Mouse (Mus musculus) heart, embryonic 16.5 days (tissue): ENCODE measurements at regions not wholly inside any gene's neighbourhood (a gene's known extent, or its start where the extent isn't known, plus 50 kb on each side); places are given as distances from the start of the nearest gene placed in this dataset.
"Not testable (repeated sequence)": the region's sequence is repeated elsewhere in the genome, so short reads cannot be mapped to it uniquely, and the experiment has no call there.

ENCODE experiments used
- ATAC-seq: fragments of 200-750 bp; cut with Nextera tagmentation; replicated peaks from 2 replicates; pipeline ENCODE4 v1.8.0; 2017; ENCODE audit warnings: moderate number of reproducible peaks; ENCODE audit not compliant: insufficient read depth, low FRiP score; ENCODE audit errors: extremely low read depth
- H3K27ac ChIP-seq: fragments of 300-500 bp; sonication (generic); 2 replicates; pipeline ENCODE4 v1.5.1; 2014; ENCODE audit warnings: mild to moderate bottlenecking, low read length, control low read depth, moderate library complexity
- H3K27me3 ChIP-seq: fragments of 300-500 bp; sonication (generic); 2 replicates; pipeline ENCODE4 v1.6.1; 2014; ENCODE audit warnings: low read length, mixed read lengths; ENCODE audit not compliant: control insufficient read depth, insufficient read depth
- H3K36me3 ChIP-seq: fragments of 300-500 bp; sonication (generic); 2 replicates; pipeline ENCODE4 v1.6.1; 2014; ENCODE audit not compliant: control insufficient read depth, insufficient read depth
- H3K4me1 ChIP-seq: fragments of 300-500 bp; sonication (generic); 2 replicates; pipeline ENCODE4 v1.6.1; 2014; ENCODE audit warnings: low read length, mixed read lengths; ENCODE audit not compliant: control insufficient read depth, insufficient read depth
- H3K4me2 ChIP-seq: fragments of 300-500 bp; sonication (generic); 2 replicates; pipeline ENCODE4 v1.6.1; 2014; ENCODE audit warnings: low read depth, mild to moderate bottlenecking, control low read depth, low read length
- H3K4me3 ChIP-seq: fragments of 300-500 bp; sonication (generic); 2 replicates; pipeline ENCODE4 v1.5.1; 2014; ENCODE audit warnings: mild to moderate bottlenecking, control low read depth, low read length
- H3K9ac ChIP-seq: fragments of 300-500 bp; sonication (generic); 2 replicates; pipeline ENCODE4 v1.6.1; 2014; ENCODE audit warnings: low read length, control low read depth
- H3K9me3 ChIP-seq: fragments of 300-500 bp; sonication (generic); replicated peaks from 2 replicates; pipeline ENCODE4 v1.6.1; 2016; ENCODE audit warnings: low read length; ENCODE audit not compliant: control insufficient read depth
- WGBS: fragments of 180-500 bp; shearing (Covaris S2); extraction: QIAGEN DNeasy Blood & Tissue Kit; methylation state at CpG from one replicate; pipeline ENCODE4 v1.1.7; 2014; 5-methylcytosine and 5-hydroxymethylcytosine counted together

DNA sequence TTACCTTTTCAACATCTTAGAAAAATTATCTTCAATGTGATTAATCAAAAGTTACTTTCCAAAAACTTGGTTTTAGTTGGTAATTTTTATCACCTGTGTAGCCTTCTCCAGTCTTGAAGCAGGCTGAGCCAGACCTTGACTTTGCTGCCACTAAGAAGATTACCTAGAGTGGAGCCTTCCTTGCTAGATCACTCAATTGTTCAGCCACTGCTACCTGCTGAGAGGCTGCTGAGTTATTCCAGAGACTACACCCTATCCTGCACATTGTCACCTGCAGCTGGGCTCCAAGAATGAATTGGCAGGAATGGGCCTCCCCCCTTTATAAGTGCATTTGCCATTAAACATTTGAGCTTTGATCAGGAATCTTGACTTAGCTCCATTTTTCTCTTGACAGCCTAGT lies 360.4 kb downstream of the Trib2 start:
- not testable (repeated sequence) for H3K4me3 ChIP-seq, H3K4me1 ChIP-seq, ATAC-seq, H3K27me3 ChIP-seq, H3K9me3 ChIP-seq, H3K27ac ChIP-seq, H3K4me2 ChIP-seq, H3K9ac ChIP-seq, H3K36me3 ChIP-seq

DNA sequence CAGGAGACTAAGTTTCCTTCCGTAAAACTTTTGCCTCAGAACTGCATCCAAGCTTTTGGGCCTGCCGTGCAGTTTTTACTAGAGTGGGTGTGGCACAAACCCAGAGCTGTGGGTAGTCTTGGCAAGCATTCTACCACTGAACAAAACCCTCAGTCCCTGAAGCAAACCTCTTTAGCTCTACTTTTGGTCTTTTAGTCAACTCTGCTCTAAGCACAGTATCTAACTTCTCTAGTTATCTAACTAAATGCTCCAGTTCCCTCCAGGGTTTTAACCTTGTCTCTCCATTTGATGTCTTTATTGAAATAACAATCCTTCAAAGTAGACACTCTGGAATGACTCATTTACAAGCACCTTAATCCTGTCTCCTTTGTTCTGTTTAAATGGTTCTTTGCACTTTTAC lies 361.0 kb downstream of the Trib2 start:
- Histone ChIP-seq H3K27ac (no peak overlapping the region), H3K4me3 (no peak overlapping the region), H3K27me3 (no peaks in the 10 kb centered on the region), H3K4me1 (no peaks in the 10 kb centered on the region), H3K9ac (no peak overlapping the region), H3K9me3 (no peaks in the 10 kb centered on the region), H3K4me2 (no peak overlapping the region), H3K36me3 (no peaks in the 10 kb centered on the region)
- ATAC-seq, result no peak
- WGBS, result 84% methylated on average over 2 of the region's 2 CpGs

DNA sequence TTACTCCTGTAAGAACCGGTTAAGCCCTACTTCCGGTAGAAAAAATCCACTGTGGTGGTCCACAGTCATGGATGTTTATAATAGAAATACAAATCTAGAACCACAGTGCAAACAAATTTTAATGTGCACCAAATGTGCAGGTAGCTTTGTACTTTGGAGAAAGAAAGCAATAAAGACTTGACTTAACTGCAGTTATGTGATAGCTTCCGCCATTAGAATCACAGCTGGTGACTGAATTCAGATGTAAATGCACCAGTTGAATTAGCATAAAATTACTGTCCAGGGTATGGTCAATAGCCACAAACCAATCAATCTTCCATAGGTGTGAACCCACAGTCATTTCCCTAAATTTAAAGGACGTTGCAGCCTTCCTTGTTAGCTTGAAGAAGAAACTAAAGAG lies 367.2 kb downstream of the Trib2 start:
- H3K9me3 ChIP-seq, result 0 out of 2 replicates have a peak, but pooled peaks cover 2% of the 10 kb centered on the region
- H3K36me3 ChIP-seq, result no peaks in the 10 kb centered on the region
- H3K4me2 ChIP-seq, result no peak overlapping the region
- ATAC-seq, result no peak
- H3K27ac ChIP-seq, result no peak overlapping the region
- no peak overlapping the region for H3K4me3 ChIP-seq
- H3K27me3 ChIP-seq, result no peaks in the 10 kb centered on the region
- 79% methylated on average over 4 of the region's 4 CpGs for WGBS
- no peaks in the 10 kb centered on the region for H3K4me1 ChIP-seq
- H3K9ac ChIP-seq, result no peak overlapping the region

DNA sequence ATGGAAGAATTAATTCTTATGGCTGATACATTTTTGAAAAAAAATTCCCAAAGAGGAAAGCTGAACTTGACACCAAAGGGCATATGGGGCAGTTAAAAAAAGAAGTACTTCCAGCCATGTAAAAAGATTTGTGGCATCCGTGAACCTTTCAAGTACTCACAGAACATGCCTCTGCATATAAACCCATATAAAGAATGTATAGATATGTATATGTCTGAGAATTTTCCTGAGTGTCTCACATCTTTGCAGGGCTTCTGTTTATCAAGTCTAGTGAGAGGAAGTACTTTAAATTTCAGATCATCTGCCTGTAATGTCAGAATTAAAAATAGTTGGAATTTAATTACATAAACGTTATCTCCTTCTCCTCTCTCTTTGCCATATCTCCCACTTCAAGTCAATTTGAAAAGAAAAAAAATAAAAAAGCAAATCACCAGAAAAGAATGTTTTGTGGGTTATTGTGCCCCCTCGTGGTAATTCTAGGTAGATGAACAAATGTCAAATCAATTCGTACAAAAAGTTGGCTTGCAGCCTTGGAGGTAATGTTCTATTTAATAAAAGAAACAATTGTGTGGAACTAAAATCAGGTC lies 400.4 kb downstream of the Trib2 start:
- ATAC-seq, result no peak
- H3K4me3 ChIP-seq, result no peak overlapping the region
- H3K9ac ChIP-seq, result no peak overlapping the region
- no peak overlapping the region for H3K27ac ChIP-seq
- H3K36me3 ChIP-seq, result no peaks in the 10 kb centered on the region
- no peaks in the 10 kb centered on the region for H3K4me1 ChIP-seq
- 15% methylated on average over 4 of the region's 4 CpGs for WGBS
- H3K27me3 ChIP-seq, result no peaks in the 10 kb centered on the region
- no peaks in the 10 kb centered on the region for H3K9me3 ChIP-seq
- no peak overlapping the region for H3K4me2 ChIP-seq

DNA sequence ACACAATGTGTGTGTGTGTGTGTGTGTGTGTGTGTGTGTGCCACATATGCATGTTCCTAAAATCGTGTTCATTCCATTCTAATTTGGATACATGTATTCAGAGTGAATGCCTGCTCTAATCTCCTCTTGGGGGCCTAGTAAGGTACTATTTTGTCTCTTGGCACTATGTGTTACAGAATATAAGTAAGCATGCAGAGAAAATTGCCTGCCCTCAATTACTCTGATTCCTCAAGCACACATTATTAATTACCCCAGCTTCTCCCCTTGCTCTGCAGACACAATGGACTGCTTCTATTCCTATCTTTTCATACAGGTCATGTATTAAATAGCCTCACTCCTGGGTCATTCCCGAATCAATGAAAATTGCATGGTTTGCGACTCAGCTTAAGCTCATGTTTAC lies 406.3 kb downstream of the Trib2 start:
- Histone ChIP-seq H3K4me3 (no peak overlapping the region), H3K9me3 (no peaks in the 10 kb centered on the region), H3K4me1 (no peaks in the 10 kb centered on the region), H3K4me2 (no peak overlapping the region), H3K27ac (no peak overlapping the region), H3K27me3 (no peaks in the 10 kb centered on the region), H3K36me3 (no peaks in the 10 kb centered on the region), H3K9ac (no peak overlapping the region)
- 67% methylated on average over 3 of the region's 3 CpGs for WGBS
- ATAC-seq, result no peak

DNA sequence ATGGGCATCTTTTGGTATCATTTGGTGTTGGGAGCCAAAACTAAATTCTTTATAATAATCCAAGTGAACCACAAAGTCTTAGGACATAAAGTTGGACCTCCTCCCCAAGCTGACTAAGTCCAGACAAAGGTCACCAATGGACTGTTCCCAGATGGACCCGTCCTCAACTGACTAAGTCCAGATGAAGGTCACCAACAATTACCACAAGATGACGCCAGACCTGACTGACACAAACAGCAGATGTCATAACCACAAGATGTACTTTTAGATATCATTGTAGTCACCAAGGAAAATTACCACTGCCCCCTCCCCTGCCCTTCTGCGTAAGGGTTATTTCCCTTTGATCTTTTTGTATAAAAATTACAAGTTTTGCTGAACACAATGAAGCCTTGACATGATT lies 409.1 kb downstream of the Trib2 start:
- not testable (repeated sequence) for H3K4me2 ChIP-seq, H3K4me3 ChIP-seq, ATAC-seq, H3K9ac ChIP-seq, H3K27ac ChIP-seq, H3K27me3 ChIP-seq, H3K4me1 ChIP-seq, H3K36me3 ChIP-seq, H3K9me3 ChIP-seq
- WGBS, result 76% methylated on average over 3 of the region's 3 CpGs

DNA sequence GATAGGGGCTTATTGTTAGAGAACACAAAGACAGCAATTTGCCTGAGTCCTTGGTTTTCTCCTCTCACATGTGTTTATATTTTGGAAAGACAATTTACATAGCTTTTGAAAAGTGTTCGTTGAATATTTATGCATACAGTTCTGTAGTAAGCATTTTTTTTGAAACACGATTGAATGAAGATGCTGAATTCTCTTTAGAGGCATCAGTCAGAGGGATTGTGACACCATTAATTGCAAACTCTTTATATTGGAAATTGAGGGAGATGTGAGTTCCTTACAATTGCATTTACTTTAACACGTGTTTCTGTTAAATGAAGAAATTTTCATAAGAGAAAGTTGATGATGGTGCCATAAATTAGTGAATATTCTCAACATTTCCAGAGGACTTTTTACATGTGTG lies 424.1 kb downstream of the Trib2 start:
- no peak for ATAC-seq
- H3K4me2 ChIP-seq, result no peak overlapping the region

DNA sequence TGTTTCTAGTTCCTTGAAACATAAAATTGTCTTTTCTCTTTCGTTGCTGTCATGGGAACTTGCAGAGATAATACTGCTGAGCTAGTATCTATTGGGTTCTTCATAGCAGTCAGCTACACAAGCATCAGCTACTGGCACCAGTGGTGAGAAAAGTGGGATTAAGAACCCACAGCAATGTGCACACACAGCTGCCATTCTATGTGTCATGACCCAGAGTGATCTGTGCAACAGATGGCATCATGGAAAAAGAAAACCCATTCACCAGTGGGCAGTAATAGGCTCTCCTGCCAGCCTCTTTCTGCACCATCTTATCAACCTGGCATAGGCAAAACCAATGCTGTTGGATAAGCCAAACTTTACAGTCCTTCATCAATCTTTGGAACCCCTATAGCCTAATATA lies 428.1 kb downstream of the Trib2 start:
- no peaks in the 10 kb centered on the region for H3K4me1 ChIP-seq
- H3K4me3 ChIP-seq, result no peak overlapping the region
- 66% methylated on average over 1 of the region's 1 CpGs for WGBS
- H3K27ac ChIP-seq, result no peak overlapping the region
- no peaks in the 10 kb centered on the region for H3K36me3 ChIP-seq
- ATAC-seq, result no peak
- no peak overlapping the region for H3K4me2 ChIP-seq
- H3K9ac ChIP-seq, result no peak overlapping the region
- no peaks in the 10 kb centered on the region for H3K9me3 ChIP-seq
- H3K27me3 ChIP-seq, result no peaks in the 10 kb centered on the region

More for the DNA sequence above, 424.1 kb downstream of the Trib2 start:
- H3K9ac ChIP-seq, result no peak overlapping the region
- H3K27ac ChIP-seq, result no peak overlapping the region
- 68% methylated on average over 3 of the region's 3 CpGs for WGBS
- H3K4me3 ChIP-seq, result no peak overlapping the region
- H3K27me3 ChIP-seq, result no peaks in the 10 kb centered on the region
- no peaks in the 10 kb centered on the region for H3K36me3 ChIP-seq
- H3K9me3 ChIP-seq, result no peaks in the 10 kb centered on the region
- no peaks in the 10 kb centered on the region for H3K4me1 ChIP-seq

DNA sequence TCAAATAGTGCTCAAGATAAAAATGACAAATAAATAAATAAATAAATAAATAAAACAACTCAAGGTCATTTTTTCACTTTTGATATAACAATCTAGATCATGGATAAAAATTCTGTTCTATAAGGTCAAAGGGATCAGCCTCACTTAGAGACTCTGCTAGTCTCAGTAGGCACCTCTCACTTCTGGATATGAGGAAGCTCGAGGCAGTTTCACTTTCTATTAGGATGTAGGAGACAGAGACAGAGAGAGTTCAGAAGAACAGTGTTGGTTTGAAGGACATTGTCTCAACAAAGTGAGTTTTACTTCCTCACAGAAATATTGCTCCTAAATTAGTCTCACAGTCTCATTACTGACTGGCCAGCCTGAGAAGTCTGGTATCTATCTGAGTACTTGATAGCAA lies 458.9 kb downstream of the Trib2 start:
- Histone ChIP-seq H3K27me3 (no peaks in the 10 kb centered on the region), H3K4me2 (no peak overlapping the region), H3K27ac (no peak overlapping the region), H3K9me3 (no peaks in the 10 kb centered on the region), H3K4me1 (no peaks in the 10 kb centered on the region), H3K36me3 (no peaks in the 10 kb centered on the region), H3K9ac (no peak overlapping the region), H3K4me3 (no peak overlapping the region)
- WGBS, result 57% methylated on average over 1 of the region's 1 CpGs
- no peak for ATAC-seq
